Mouse (Mus musculus): ENCODE data around the gene Nsmce4a.

GRCm38 (mm10) chr7:130621953-130622352, 49.0 kb upstream of the Nsmce4a start:
- TF ChIP-seq HCFC1 (IDR thresholded peaks at IDR 0.05; ENCODE audit: borderline replicate concordance, insufficient read depth, low read length) (no peak), ZNF384 (IDR thresholded peaks at IDR 0.05; ENCODE audit: low read depth, low read length) (no peak), ZC3H11A (IDR thresholded peaks at IDR 0.05; ENCODE audit: borderline replicate concordance, low read depth, low read length) (no peak)
